Mouse (Mus musculus): Measurements from ENCODE around the gene Rabgap1l. TPM values are rescaled to one million over a fixed set of nuclear protein-coding genes. Genes with fewer than 3 reads are reported as not detected.

Gene Rabgap1l
- polyA plus RNA-seq, 1 experiment, result 56.5 TPM

DNA sequence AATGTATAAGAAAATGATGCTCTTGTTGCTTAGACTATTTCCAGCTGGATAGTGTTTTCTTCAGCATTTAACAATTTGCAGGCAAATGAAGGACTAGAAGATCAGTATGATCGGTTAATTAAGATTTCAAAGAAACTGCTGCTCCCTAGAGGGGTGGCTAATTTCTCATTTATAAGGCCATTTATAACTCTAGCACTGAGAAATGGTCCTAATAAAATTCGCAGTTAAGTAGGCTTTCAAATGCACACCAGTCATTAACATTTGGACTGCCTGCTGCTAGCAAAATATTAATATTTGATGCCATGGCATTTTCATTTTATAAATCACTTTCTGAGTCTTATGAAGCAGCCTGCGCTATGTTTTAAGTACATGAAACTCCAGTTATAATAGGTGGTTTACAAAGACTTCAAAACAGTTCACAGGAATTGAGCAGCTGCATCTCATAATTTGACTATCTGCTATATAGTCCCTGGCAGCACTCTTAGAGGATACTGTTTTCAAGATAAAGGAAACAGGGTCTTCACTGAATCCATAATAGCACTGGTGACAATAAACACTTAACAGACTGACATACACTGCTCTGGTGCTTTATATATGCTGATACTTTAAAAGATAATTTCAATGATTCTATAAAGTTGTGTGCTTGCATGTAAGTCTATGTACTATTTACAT, 296.0 kb downstream of the Rabgap1l start:
- TF ChIP-seq POLR2A (IDR thresholded peaks at IDR 0.05; ENCODE audit: control insufficient read depth, extremely low read depth, insufficient read depth, low read length, poor library complexity) (no peak), CTCF (IDR thresholded peaks at IDR 0.05; ENCODE audit: borderline replicate concordance, control insufficient read depth, extremely low read depth, insufficient read depth, low read length, poor library complexity) (no peak)
- no peak overlapping the region for H3K4me3 ChIP-seq (ENCODE audit: control insufficient read depth, insufficient read depth, low read length)
- no peak for DNase-seq
- H3K36me3 ChIP-seq (ENCODE audit: control insufficient read depth, insufficient read depth, low read length), result no peaks in the 10 kb centered on the region
- 97% methylated on average over 3 of the region's 3 CpGs for WGBS
- H3K4me1 ChIP-seq (replicated peaks; ENCODE audit: control insufficient read depth, insufficient read depth, low read length), result no peaks in the 10 kb centered on the region
- H3K27ac ChIP-seq (ENCODE audit: control insufficient read depth, insufficient read depth, low read length), result no peak overlapping the region
- no peaks in the 10 kb centered on the region for H3K27me3 ChIP-seq (ENCODE audit: control insufficient read depth, insufficient read depth, low read length)

- no peaks in the 10 kb centered on the region for H3K4me1 ChIP-seq (replicated peaks; ENCODE audit: control insufficient read depth, insufficient read depth, low read length)
Measured at GRCm38 (mm10) chr1:160485731-160486130, 307.3 kb downstream of the Rabgap1l start.

GRCm38 (mm10) chr1:160485028-160485427, 308.0 kb downstream of the Rabgap1l start:
- WGBS, result 98% methylated on average over 7 of the region's 7 CpGs
- no peak for TF ChIP-seq CTCF (IDR thresholded peaks at IDR 0.05; ENCODE audit: borderline replicate concordance, control insufficient read depth, extremely low read depth, insufficient read depth, low read length, poor library complexity)
- TF ChIP-seq POLR2A (IDR thresholded peaks at IDR 0.05; ENCODE audit: control insufficient read depth, extremely low read depth, insufficient read depth, low read length, poor library complexity), result no peak
- H3K4me3 ChIP-seq (ENCODE audit: control insufficient read depth, insufficient read depth, low read length), result no peak overlapping the region
- DNase-seq, result no peak
- H3K27me3 ChIP-seq (ENCODE audit: control insufficient read depth, insufficient read depth, low read length), result no peaks in the 10 kb centered on the region
- H3K27ac ChIP-seq (ENCODE audit: control insufficient read depth, insufficient read depth, low read length), result no peak overlapping the region
- no peaks in the 10 kb centered on the region for H3K36me3 ChIP-seq (ENCODE audit: control insufficient read depth, insufficient read depth, low read length)
- no peaks in the 10 kb centered on the region for H3K4me1 ChIP-seq (replicated peaks; ENCODE audit: control insufficient read depth, insufficient read depth, low read length)

More at GRCm38 (mm10) chr1:160485731-160486130, 307.3 kb downstream of the Rabgap1l start:
- Histone ChIP-seq H3K27ac (ENCODE audit: control insufficient read depth, insufficient read depth, low read length) (no peak overlapping the region), H3K4me3 (ENCODE audit: control insufficient read depth, insufficient read depth, low read length) (no peak overlapping the region), H3K36me3 (ENCODE audit: control insufficient read depth, insufficient read depth, low read length) (no peaks in the 10 kb centered on the region), H3K27me3 (ENCODE audit: control insufficient read depth, insufficient read depth, low read length) (no peaks in the 10 kb centered on the region)
- TF ChIP-seq POLR2A (IDR thresholded peaks at IDR 0.05; ENCODE audit: control insufficient read depth, extremely low read depth, insufficient read depth, low read length, poor library complexity), result no peak
- TF ChIP-seq CTCF (IDR thresholded peaks at IDR 0.05; ENCODE audit: borderline replicate concordance, control insufficient read depth, extremely low read depth, insufficient read depth, low read length, poor library complexity), result no peak
- no peak for DNase-seq
- 88% methylated on average over 3 of the region's 3 CpGs for WGBS

DNA sequence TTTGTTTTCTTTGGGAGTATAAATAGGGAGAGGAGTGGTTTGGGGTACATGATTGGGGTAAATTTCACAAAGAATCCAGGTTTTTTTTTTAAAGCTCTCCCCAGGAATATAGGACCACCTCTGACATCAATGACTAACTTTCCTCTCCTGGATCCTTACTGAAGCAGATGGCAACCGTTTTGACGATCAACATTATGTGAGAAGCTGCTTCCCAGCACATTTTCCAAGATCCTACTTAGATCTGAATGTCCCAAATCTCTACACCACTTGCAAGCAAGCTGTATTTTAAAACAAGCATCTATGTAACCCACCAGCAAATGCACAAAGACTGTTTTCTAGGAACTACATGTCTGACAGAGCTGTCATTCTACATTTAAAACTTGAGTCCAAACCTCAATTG, 311.4 kb downstream of the Rabgap1l start:
- no peak overlapping the region for H3K4me3 ChIP-seq (ENCODE audit: control insufficient read depth, insufficient read depth, low read length)
- no peaks in the 10 kb centered on the region for H3K27me3 ChIP-seq (ENCODE audit: control insufficient read depth, insufficient read depth, low read length)
- H3K36me3 ChIP-seq (ENCODE audit: control insufficient read depth, insufficient read depth, low read length), result no peaks in the 10 kb centered on the region
- H3K27ac ChIP-seq (ENCODE audit: control insufficient read depth, insufficient read depth, low read length), result no peak overlapping the region
- 96% methylated on average over 2 of the region's 2 CpGs for WGBS
- no peaks in the 10 kb centered on the region for H3K4me1 ChIP-seq (replicated peaks; ENCODE audit: control insufficient read depth, insufficient read depth, low read length)
- DNase-seq, result no peak
- no peak for TF ChIP-seq CTCF (IDR thresholded peaks at IDR 0.05; ENCODE audit: borderline replicate concordance, control insufficient read depth, extremely low read depth, insufficient read depth, low read length, poor library complexity)
- no peak for TF ChIP-seq POLR2A (IDR thresholded peaks at IDR 0.05; ENCODE audit: control insufficient read depth, extremely low read depth, insufficient read depth, low read length, poor library complexity)

- H3K36me3 ChIP-seq (ENCODE audit: control insufficient read depth, insufficient read depth, low read length), result no peaks in the 10 kb centered on the region
- H3K4me1 ChIP-seq (replicated peaks; ENCODE audit: control insufficient read depth, insufficient read depth, low read length), result no peaks in the 10 kb centered on the region
- no peak overlapping the region for H3K4me3 ChIP-seq (ENCODE audit: control insufficient read depth, insufficient read depth, low read length)
- TF ChIP-seq POLR2A (IDR thresholded peaks at IDR 0.05; ENCODE audit: control insufficient read depth, extremely low read depth, insufficient read depth, low read length, poor library complexity) (no peak), CTCF (IDR thresholded peaks at IDR 0.05; ENCODE audit: borderline replicate concordance, control insufficient read depth, extremely low read depth, insufficient read depth, low read length, poor library complexity) (no peak)
- no peak overlapping the region for H3K27ac ChIP-seq (ENCODE audit: control insufficient read depth, insufficient read depth, low read length)
- DNase-seq, result no peak
- H3K27me3 ChIP-seq (ENCODE audit: control insufficient read depth, insufficient read depth, low read length), result no peaks in the 10 kb centered on the region
Measured at GRCm38 (mm10) chr1:160467443-160467842, 325.6 kb downstream of the Rabgap1l start.

DNA sequence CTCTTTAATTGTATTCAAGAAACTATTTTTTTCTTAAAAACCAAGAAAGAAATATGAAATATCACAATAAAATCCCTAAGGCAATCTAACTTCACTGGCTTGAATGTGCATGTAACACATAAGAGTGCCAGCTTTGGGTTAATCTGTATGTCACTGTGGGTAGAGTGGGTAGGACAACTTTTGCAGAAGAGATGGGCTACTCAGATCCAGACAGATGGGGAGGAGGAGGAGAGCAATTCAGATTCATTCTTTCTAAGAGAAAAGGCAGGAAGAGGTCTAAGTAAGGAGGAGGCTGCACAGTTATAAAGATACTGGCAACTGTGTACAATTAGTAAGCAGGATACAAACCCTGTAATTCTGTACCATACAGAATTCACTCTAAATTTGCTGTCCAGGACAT, 327.8 kb downstream of the Rabgap1l start:
- no peaks in the 10 kb centered on the region for H3K4me1 ChIP-seq (replicated peaks; ENCODE audit: control insufficient read depth, insufficient read depth, low read length)
- H3K4me3 ChIP-seq (ENCODE audit: control insufficient read depth, insufficient read depth, low read length), result no peak overlapping the region
- no peak overlapping the region for H3K27ac ChIP-seq (ENCODE audit: control insufficient read depth, insufficient read depth, low read length)
- TF ChIP-seq CTCF (IDR thresholded peaks at IDR 0.05; ENCODE audit: borderline replicate concordance, control insufficient read depth, extremely low read depth, insufficient read depth, low read length, poor library complexity), result no peak
- TF ChIP-seq POLR2A (IDR thresholded peaks at IDR 0.05; ENCODE audit: control insufficient read depth, extremely low read depth, insufficient read depth, low read length, poor library complexity), result no peak
- DNase-seq, result no peak
- no peaks in the 10 kb centered on the region for H3K36me3 ChIP-seq (ENCODE audit: control insufficient read depth, insufficient read depth, low read length)
- no peaks in the 10 kb centered on the region for H3K27me3 ChIP-seq (ENCODE audit: control insufficient read depth, insufficient read depth, low read length)

- Histone ChIP-seq H3K4me3 (ENCODE audit: control insufficient read depth, insufficient read depth, low read length) (no peak overlapping the region), H3K4me1 (replicated peaks; ENCODE audit: control insufficient read depth, insufficient read depth, low read length) (no peaks in the 10 kb centered on the region), H3K27ac (ENCODE audit: control insufficient read depth, insufficient read depth, low read length) (no peak overlapping the region), H3K36me3 (ENCODE audit: control insufficient read depth, insufficient read depth, low read length) (no peaks in the 10 kb centered on the region), H3K27me3 (ENCODE audit: control insufficient read depth, insufficient read depth, low read length) (no peaks in the 10 kb centered on the region)
- no peak for TF ChIP-seq POLR2A (IDR thresholded peaks at IDR 0.05; ENCODE audit: control insufficient read depth, extremely low read depth, insufficient read depth, low read length, poor library complexity)
- no peak for TF ChIP-seq CTCF (IDR thresholded peaks at IDR 0.05; ENCODE audit: borderline replicate concordance, control insufficient read depth, extremely low read depth, insufficient read depth, low read length, poor library complexity)
- no peak for DNase-seq
Measured at GRCm38 (mm10) chr1:160464148-160464547, 328.9 kb downstream of the Rabgap1l start.

All from thymus, adult 2 months (tissue).